Mouse (Mus musculus): ENCODE results near the gene Olfr52. TPM values are rescaled to one million over a fixed set of nuclear protein-coding genes. Genes with fewer than 3 reads are reported as not detected.

Olfr52 gene
- polyA plus RNA-seq (2017; shearing (Covaris generic)), result not detected

DNA sequence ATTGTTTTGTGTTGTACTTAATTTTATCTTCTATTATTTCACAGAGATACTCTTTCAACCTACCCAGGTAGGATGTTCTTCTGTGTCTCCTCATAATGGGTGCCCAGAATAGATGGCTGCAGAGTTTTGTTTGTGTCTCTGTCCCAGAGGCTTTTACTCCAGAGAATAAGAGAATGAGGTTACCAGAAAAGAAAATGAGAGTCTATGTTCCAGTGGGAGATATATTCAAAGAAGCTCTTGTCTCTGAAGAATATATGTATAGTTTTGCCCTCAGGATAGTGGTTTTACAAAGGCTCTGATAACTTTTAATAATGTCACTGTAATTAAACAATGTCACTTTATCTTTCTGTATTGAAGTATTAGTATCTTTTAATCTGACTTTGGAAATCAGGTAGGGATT is at the start of gene Olfr52:
Olfr52 (minus strand) TSS at position 101 of the 400 bp plus-strand sequence.

DNA sequence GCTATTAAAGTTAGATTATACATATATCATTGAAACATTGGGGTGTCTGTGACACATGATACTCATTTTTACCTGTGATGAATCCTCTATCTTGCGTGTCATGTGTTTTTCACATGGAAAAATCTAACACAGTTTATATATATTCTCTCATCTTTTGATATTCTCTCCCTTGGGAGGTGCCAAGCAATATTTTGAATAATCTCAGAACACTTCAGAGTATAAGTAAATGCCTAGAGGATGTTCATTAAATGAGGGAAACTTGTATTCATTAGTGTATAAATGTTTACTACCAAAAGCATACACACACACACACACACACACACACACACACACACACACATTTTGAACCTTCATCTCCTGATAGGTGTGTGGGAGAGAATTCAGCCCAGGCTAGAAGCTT is 45.8 kb upstream of the Olfr52 start, which contains the start of gene Olfr1047:
Olfr1047 (minus strand) TSS at position 101 of the 400 bp plus-strand sequence.

DNA sequence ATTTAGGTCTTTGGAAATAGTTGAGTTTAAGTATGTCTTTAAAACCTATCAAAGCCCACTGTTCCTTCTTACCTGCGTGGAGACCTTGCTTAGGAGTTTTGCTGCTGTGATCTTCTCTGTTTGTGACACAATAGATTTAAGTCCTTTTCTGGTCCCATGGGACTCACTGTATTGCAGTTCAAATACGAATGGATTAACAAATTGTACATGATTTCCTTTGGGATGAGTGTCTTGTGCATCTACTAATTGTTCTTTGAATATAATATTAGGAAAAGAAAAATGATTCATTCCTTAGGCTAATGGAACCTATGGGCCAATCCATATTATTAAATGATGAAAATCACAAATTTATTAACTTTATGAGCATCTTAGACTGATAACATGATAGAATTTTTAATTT is 33.7 kb upstream of the Olfr52 start, which contains the start of gene Olfr1046:
Olfr1046 (minus strand) TSS at position 101 of the 400 bp plus-strand sequence.

DNA sequence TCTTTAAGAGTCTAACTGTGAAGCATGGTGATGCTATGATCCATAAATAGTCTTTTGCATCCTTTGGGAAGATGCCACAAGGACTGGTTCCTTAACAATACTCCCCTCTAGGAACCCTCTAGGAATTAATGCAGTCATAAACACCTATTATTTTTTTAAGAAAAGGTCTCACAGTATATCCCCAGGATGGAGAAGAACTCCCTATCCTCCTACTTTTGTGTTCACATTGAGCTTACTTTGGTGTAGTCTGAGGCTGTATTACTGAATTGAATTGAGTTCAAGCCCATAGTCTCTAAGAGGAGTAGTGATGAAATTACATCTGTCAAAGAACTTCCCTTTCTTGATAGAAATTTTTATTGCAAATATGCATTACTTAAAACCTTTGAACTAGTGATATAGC is 17.4 kb upstream of the Olfr52 start, which contains the start of gene Olfr1045:
Olfr1045 (minus strand) TSS at position 101 of the 400 bp plus-strand sequence.

DNA sequence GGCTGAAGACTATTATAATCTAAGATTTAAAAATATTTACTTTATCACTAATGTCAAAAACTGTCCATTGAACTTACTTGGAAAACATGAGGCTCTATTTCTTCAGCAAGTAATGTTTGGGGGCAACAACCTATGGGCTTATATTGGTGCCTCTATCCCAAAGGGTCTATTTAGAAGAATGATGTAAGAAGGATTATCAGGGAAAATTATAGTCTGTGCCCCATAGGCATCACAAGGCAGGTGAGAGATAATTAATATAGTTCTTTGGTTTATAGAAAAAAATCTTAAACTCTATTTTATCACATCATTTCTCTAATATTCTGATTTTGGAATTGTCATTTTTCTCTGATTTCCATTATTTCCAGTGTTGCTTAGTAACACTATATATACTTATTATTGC is 7.8 kb downstream of the Olfr52 start, which contains the start of gene Olfr1044:
Olfr1044 (minus strand) TSS at position 101 of the 400 bp plus-strand sequence.

DNA sequence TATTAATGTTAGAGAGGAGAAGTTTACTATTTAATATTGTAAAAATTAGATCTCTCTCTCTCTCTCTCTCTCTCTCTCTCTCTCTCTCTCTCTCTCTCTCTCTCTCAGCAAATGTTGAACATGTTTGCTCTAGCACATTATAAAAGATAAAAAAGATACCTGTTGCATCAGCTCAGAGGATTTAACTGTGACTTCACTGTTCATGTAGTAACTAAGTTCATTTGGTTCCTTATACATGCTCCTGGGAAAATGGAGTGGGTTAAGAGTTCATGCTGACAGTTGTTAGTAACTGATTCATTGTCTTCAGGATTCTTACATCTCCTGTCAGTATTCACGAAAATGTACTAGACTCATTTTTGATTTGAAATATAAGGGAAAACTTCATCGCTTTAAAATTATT is 18.1 kb downstream of the Olfr52 start, which contains the start of gene Olfr1043:
Olfr1043 (minus strand) TSS at position 101 of the 400 bp plus-strand sequence.

DNA sequence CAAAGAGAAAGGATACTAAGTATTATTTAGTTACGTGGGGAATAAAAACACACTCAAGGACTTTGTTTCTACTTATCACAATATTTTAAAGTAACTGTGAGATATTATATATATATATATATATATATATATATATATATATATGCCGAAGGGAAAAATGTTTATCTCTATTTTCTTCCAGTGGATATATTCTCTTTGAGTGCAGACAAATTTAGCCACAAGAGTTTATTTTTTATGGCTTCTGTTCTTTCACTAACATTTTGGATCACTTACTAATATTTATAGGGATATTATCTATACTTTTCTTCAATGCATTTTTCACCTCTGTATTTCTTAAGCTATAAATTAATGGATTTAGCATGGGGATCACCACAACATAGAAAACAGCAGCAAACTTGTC is 23.7 kb downstream of the Olfr52 start, which contains the start of gene Olfr1042:
Olfr1042 (minus strand) TSS at position 101 of the 400 bp plus-strand sequence.

DNA sequence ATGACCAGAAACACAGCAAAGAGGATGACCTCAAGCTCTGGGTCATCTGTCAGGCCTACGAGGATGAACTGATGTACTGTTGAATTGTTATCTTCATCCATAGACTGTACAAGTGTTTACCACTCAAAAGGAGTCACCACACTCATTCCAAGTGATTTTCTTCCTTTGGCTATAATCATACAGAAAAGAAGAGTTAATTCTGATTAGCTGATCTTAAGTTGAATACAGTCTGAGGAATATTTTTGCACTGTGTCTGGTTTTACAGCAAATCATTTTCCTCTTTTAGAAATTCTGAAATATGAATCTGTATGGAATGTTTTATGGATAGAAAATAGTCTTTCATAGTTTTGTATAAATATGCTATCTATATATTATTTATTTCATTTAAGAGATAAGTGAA is 38.9 kb downstream of the Olfr52 start, which contains the start of gene Olfr1040:
Olfr1040 (minus strand) TSS at position 101 of the 400 bp plus-strand sequence.

DNA sequence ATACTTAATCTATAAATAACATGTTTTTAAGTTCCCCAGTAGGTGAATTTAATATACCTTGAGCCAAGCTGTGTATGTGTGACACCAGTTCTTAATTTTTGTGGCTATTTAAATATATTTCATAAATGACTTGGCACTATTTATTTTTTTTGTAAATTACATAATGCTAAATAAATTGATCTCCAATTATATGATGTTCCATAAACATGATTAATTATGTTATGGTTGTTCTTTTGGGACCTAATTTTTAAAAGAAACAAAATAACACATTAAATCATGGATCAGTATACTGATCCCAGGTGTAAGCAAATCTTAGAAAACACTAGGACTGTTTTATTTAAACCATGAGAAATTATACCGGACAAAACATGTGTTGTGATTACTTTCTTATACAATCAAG is 49.7 kb downstream of the Olfr52 start, which contains the start of gene Olfr1039:
Olfr1039 (minus strand) TSS at position 101 of the 400 bp plus-strand sequence.

Other genes starting within 250 kb of the Olfr52 start
- gene Olfr1028, start 235.2 kb downstream of the Olfr52 start, polyA plus RNA-seq (2017; shearing (Covaris generic)), result not detected
- not detected for gene Olfr1029, start 211.8 kb downstream of the Olfr52 start, polyA plus RNA-seq (2017; shearing (Covaris generic))
- not detected for gene Olfr1030, start 206.4 kb downstream of the Olfr52 start, polyA plus RNA-seq (2017; shearing (Covaris generic))
- not detected for gene Olfr1031, start 195.4 kb downstream of the Olfr52 start, polyA plus RNA-seq (2017; shearing (Covaris generic))
- gene Olfr1032, start 180.1 kb downstream of the Olfr52 start, polyA plus RNA-seq (2017; shearing (Covaris generic)), result not detected
- not detected for gene Olfr1033, start 165.1 kb downstream of the Olfr52 start, polyA plus RNA-seq (2017; shearing (Covaris generic))
- not detected for gene Olfr1034, start 139.8 kb downstream of the Olfr52 start, polyA plus RNA-seq (2017; shearing (Covaris generic))
- gene Olfr1036, start 111.7 kb downstream of the Olfr52 start, polyA plus RNA-seq (2017; shearing (Covaris generic)), result not detected
- not detected for gene Olfr1037, start 98.3 kb downstream of the Olfr52 start, polyA plus RNA-seq (2017; shearing (Covaris generic))
- gene Olfr1039, start 49.8 kb downstream of the Olfr52 start, polyA plus RNA-seq (2017; shearing (Covaris generic)), result not detected
- not detected for gene Olfr1040, start 39.0 kb downstream of the Olfr52 start, polyA plus RNA-seq (2017; shearing (Covaris generic))
- not detected for gene Olfr1042, start 23.8 kb downstream of the Olfr52 start, polyA plus RNA-seq (2017; shearing (Covaris generic))
- gene Olfr1043, start 18.2 kb downstream of the Olfr52 start, polyA plus RNA-seq (2017; shearing (Covaris generic)), result not detected
- gene Olfr1044, start 7.9 kb downstream of the Olfr52 start, polyA plus RNA-seq (2017; shearing (Covaris generic)), result not detected
- gene Olfr1045, start 17.3 kb upstream of the Olfr52 start, polyA plus RNA-seq (2017; shearing (Covaris generic)), result not detected
- not detected for gene Olfr1046, start 33.6 kb upstream of the Olfr52 start, polyA plus RNA-seq (2017; shearing (Covaris generic))
- not detected for gene Olfr1047, start 45.7 kb upstream of the Olfr52 start, polyA plus RNA-seq (2017; shearing (Covaris generic))
- gene Olfr1048, start 54.6 kb upstream of the Olfr52 start, polyA plus RNA-seq (2017; shearing (Covaris generic)), result not detected
- gene Olfr1049, start 72.6 kb upstream of the Olfr52 start, polyA plus RNA-seq (2017; shearing (Covaris generic)), result not detected
- not detected for gene Olfr1051, start 93.4 kb upstream of the Olfr52 start, polyA plus RNA-seq (2017; shearing (Covaris generic))
- gene Olfr1052, start 106.8 kb upstream of the Olfr52 start, polyA plus RNA-seq (2017; shearing (Covaris generic)), result not detected
- gene Olfr1053, start 129.6 kb upstream of the Olfr52 start, polyA plus RNA-seq (2017; shearing (Covaris generic)), result not detected
- gene Olfr1054, start 149.8 kb upstream of the Olfr52 start, polyA plus RNA-seq (2017; shearing (Covaris generic)), result not detected
- gene Olfr1055, start 164.6 kb upstream of the Olfr52 start, polyA plus RNA-seq (2017; shearing (Covaris generic)), result not detected
- gene Olfr1056, start 176.8 kb upstream of the Olfr52 start, polyA plus RNA-seq (2017; shearing (Covaris generic)), result not detected
- gene Olfr1057, start 192.7 kb upstream of the Olfr52 start, polyA plus RNA-seq (2017; shearing (Covaris generic)), result not detected
- not detected for gene Olfr1058, start 202.9 kb upstream of the Olfr52 start, polyA plus RNA-seq (2017; shearing (Covaris generic))
- gene Olfr1061, start 228.4 kb upstream of the Olfr52 start, polyA plus RNA-seq (2017; shearing (Covaris generic)), result not detected
- not detected for gene Olfr1062, start 241.1 kb upstream of the Olfr52 start, polyA plus RNA-seq (2017; shearing (Covaris generic))

Measured in activated CD4-positive, CD25-positive, alpha-beta regulatory T cell, adult 9 weeks (primary cell).